Mouse (Mus musculus) forebrain, embryonic 12.5 days (tissue): ENCODE measurements around the gene Mrps5. TPM values are rescaled to one million over a fixed set of nuclear protein-coding genes. Genes with fewer than 3 reads are reported as not detected.

ENCODE experiments used
- ATAC-seq: fragments of 200-750 bp; cut with Nextera tagmentation; 2 replicates; pipeline ENCODE4 v1.8.0; 2017; ENCODE audit warnings: moderate TSS enrichment; ENCODE audit not compliant: low FRiP score
- H3K27ac ChIP-seq: fragments of 300-500 bp; sonication (generic); 2 replicates; pipeline ENCODE4 v1.5.1; 2016; ENCODE audit warnings: mild to moderate bottlenecking
- H3K27me3 ChIP-seq: fragments of 300-500 bp; sonication (generic); 2 replicates; pipeline ENCODE4 v1.6.1; 2016; ENCODE audit warnings: mild to moderate bottlenecking
- H3K36me3 ChIP-seq: fragments of 300-500 bp; sonication (generic); replicated peaks from 2 replicates; pipeline ENCODE4 v1.6.1; 2016; ENCODE audit warnings: mild to moderate bottlenecking
- H3K4me1 ChIP-seq: fragments of 300-500 bp; sonication (generic); 2 replicates; pipeline ENCODE4 v1.6.1; 2016
- H3K4me2 ChIP-seq: fragments of 300-500 bp; sonication (generic); 2 replicates; pipeline ENCODE4 v1.6.1; 2016; ENCODE audit warnings: mild to moderate bottlenecking, moderate library complexity
- H3K4me3 ChIP-seq: fragments of 300-500 bp; sonication (generic); replicated peaks from 2 replicates; pipeline ENCODE4 v1.5.1; 2016; ENCODE audit warnings: mild to moderate bottlenecking
- H3K9ac ChIP-seq: fragments of 300-500 bp; sonication (generic); 2 replicates; pipeline ENCODE4 v1.6.1; 2016; ENCODE audit warnings: mild to moderate bottlenecking
- H3K9me3 ChIP-seq: fragments of 300-500 bp; sonication (generic); 2 replicates; pipeline ENCODE4 v1.6.1; 2016
- WGBS: fragments of 180-500 bp; shearing (Covaris S2); methylation state at CpG from one replicate; pipeline ENCODE4 v1.1.7; 2016; 5-methylcytosine and 5-hydroxymethylcytosine counted together
- polyA plus RNA-seq: library from polyadenylated mRNA; unstranded; fragments of >200 nt; fragmentation: Nextera tagmentation; extraction: Ambion mirVana; gene quantifications from 2 replicates; pipeline ENCODE4 v1.2.1, GENCODE M21; 2016

Gene Mrps5
- polyA plus RNA-seq, 1 experiment from 2014 or later, result 175 TPM

GRCm38 (mm10) chr2:127624786-127625185 is 37.8 kb downstream of the Mrps5 start:
- Histone ChIP-seq H3K9me3 (no peaks in the 10 kb centered on the region), H3K4me1 (no peaks in the 10 kb centered on the region), H3K4me2 (no peak overlapping the region), H3K9ac (no peak overlapping the region), H3K27me3 (no peaks in the 10 kb centered on the region), H3K36me3 (no peaks in the 10 kb centered on the region), H3K27ac (no peak overlapping the region), H3K4me3 (no peak overlapping the region)
- ATAC-seq, result no peak
- 89% methylated on average over 2 of the region's 2 CpGs for WGBS

DNA sequence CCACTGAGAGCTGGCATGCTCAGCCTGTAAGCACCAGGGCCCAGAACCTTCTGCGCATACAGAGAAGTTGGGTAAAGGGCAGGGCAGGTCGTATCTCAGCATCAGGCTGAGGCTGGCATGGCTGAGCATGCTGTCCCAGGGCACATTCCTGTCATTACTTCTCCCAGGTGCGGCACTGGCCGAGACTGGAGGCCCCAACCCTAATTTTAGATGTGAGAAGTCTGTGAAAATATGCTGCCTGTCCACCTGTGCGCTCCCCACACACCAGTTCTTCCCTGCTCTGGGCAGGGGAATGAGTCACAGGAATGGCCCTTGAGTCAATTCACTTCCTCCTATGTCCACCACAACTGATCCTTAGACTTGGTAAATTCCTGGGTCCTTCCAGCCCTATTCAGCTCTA is 38.6 kb downstream of the Mrps5 start:
- Histone ChIP-seq H3K4me3 (no peak overlapping the region), H3K36me3 (no peaks in the 10 kb centered on the region), H3K27ac (no peak overlapping the region), H3K9ac (no peak overlapping the region), H3K9me3 (no peaks in the 10 kb centered on the region), H3K4me2 (no peak overlapping the region), H3K4me1 (no peaks in the 10 kb centered on the region), H3K27me3 (no peaks in the 10 kb centered on the region)
- no peak for ATAC-seq
- WGBS, result 85% methylated on average over 5 of the region's 5 CpGs

DNA sequence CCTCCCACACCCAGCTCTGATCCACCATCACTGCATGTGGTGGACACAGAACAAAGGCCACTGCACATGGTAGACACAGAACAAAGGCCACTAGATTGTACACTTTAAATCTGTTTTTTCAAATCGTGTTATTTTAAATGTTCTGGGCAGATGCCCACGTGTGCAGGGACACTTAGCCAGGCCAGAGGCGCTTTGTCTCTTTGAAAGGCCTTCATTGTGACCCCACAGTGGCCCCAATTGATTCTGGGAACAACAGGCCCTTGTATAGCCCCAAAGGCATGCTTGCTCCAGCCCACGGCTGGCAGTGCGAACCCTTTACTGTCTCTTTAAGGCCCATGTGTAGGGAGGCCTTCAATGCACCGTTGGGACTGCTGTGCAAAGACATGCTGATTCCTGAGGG is 40.3 kb downstream of the Mrps5 start:
- Histone ChIP-seq H3K4me2 (no peak overlapping the region), H3K4me3 (no peak overlapping the region), H3K27me3 (no peaks in the 10 kb centered on the region), H3K36me3 (no peaks in the 10 kb centered on the region), H3K9me3 (no peaks in the 10 kb centered on the region), H3K27ac (no peak overlapping the region), H3K9ac (no peak overlapping the region), H3K4me1 (no peaks in the 10 kb centered on the region)
- WGBS, result 42% methylated on average over 6 of the region's 6 CpGs
- ATAC-seq, result no peak

DNA sequence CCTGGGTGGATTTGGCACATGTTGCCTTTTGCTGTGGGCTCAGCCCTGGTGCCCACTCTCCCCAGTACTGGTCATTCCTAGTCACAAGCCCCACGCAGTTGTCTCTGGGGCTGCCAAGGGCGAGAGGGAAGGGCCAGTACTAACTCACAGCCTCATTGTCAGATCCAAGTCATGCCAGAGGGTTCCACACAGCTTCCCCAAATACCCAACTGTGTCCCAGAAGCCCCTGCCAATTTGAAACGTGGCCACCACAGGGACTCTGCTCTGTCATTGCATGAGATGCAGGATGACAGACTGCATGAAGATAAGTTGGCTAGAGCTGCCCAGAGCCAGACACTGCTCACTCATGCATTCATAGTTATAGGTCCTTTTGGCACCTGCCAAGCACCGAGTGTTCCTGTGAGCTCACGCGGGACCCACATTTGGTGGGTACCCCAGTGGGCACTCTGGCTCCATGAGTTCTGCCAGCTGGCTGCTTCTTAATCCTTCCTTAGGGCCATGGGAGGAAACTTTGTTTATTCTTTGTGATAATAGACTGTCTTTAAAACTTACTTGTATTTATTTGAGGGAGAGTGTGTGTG is 41.1 kb downstream of the Mrps5 start:
- WGBS, result 83% methylated on average over 6 of the region's 6 CpGs
- no peak for ATAC-seq

DNA sequence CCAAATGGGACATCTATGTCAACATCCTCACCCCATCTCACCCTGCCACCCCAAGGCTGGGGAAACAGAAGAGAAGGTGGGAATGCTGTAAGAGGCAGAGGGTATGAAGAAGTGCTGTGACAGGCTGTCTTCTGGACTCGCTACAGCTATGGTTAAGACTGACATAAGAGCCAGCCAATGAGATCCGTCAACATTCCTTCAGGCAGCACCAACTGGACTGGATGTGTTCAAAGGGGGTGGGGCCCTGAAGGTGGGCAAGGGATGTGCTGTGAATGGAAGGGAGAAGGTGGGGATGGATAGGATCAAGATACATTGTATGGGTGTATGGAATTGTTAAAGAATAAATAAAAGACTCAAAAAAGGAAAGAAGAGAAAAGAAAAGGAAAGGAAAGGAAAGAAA is 45.6 kb downstream of the Mrps5 start:
- H3K36me3 ChIP-seq, result no peaks in the 10 kb centered on the region
- WGBS, result 77% methylated on average over 2 of the region's 2 CpGs
- no peak overlapping the region for H3K9ac ChIP-seq
- no peak overlapping the region for H3K4me3 ChIP-seq
- H3K27ac ChIP-seq, result no peak overlapping the region
- no peaks in the 10 kb centered on the region for H3K27me3 ChIP-seq
- no peak overlapping the region for H3K4me2 ChIP-seq
- no peaks in the 10 kb centered on the region for H3K9me3 ChIP-seq
- no peaks in the 10 kb centered on the region for H3K4me1 ChIP-seq
- no peak for ATAC-seq

More for the DNA sequence above, 41.1 kb downstream of the Mrps5 start:
- H3K4me2 ChIP-seq, result no peak overlapping the region
- H3K36me3 ChIP-seq, result no peaks in the 10 kb centered on the region
- no peak overlapping the region for H3K9ac ChIP-seq
- H3K4me3 ChIP-seq, result no peak overlapping the region
- no peaks in the 10 kb centered on the region for H3K9me3 ChIP-seq
- H3K27me3 ChIP-seq, result no peaks in the 10 kb centered on the region
- no peak overlapping the region for H3K27ac ChIP-seq
- H3K4me1 ChIP-seq, result no peaks in the 10 kb centered on the region

GRCm38 (mm10) chr2:127635581-127635980 is 48.6 kb downstream of the Mrps5 start:
- no peak overlapping the region for H3K4me3 ChIP-seq
- ATAC-seq, result no peak
- H3K27me3 ChIP-seq, result no peaks in the 10 kb centered on the region
- no peaks in the 10 kb centered on the region for H3K36me3 ChIP-seq
- H3K4me1 ChIP-seq, result no peaks in the 10 kb centered on the region
- H3K27ac ChIP-seq, result no peak overlapping the region
- no peak overlapping the region for H3K4me2 ChIP-seq
- WGBS, result 76% methylated on average over 6 of the region's 6 CpGs
- no peaks in the 10 kb centered on the region for H3K9me3 ChIP-seq
- no peak overlapping the region for H3K9ac ChIP-seq

DNA sequence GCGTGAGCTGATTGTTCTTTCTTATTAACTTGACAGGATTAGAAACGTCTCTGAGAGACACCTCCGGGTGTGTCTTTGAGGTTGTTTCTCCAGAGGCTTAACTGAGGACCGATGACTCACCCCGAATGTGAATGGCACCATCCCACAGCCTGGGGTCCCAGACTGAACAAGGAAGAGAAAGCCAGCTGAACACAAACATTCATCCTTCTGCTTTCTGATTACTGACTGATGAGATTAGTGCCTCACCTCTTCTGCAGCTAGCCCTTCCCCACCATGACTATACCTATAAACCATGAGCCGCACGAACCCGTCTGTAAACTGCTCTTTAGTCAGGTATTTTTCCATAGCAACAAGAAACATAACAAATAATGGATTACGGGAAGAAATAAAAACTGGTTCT is 52.0 kb downstream of the Mrps5 start:
- Histone ChIP-seq H3K36me3 (no peaks in the 10 kb centered on the region), H3K27me3 (no peaks in the 10 kb centered on the region), H3K27ac (no peak overlapping the region), H3K4me3 (no peak overlapping the region), H3K9me3 (no peaks in the 10 kb centered on the region), H3K4me1 (no peaks in the 10 kb centered on the region; the same call in 1 of the 2 replicates), H3K9ac (no peak overlapping the region), H3K4me2 (no peak overlapping the region)
- 61% methylated on average over 9 of the region's 9 CpGs for WGBS
- ATAC-seq, result no peak

GRCm38 (mm10) chr2:127643728-127644704 is 57.0 kb downstream of the Mrps5 start:
- no peak for ATAC-seq
- Histone ChIP-seq H3K4me1 (no peaks in the 10 kb centered on the region; the same call in 1 of the 2 replicates), H3K27ac (no peak overlapping the region), H3K36me3 (no peaks in the 10 kb centered on the region), H3K4me3 (no peak overlapping the region), H3K4me2 (no peak overlapping the region), H3K9ac (no peak overlapping the region), H3K27me3 (no peaks in the 10 kb centered on the region), H3K9me3 (no peaks in the 10 kb centered on the region)
- 74% methylated on average over 19 of the region's 19 CpGs for WGBS

DNA sequence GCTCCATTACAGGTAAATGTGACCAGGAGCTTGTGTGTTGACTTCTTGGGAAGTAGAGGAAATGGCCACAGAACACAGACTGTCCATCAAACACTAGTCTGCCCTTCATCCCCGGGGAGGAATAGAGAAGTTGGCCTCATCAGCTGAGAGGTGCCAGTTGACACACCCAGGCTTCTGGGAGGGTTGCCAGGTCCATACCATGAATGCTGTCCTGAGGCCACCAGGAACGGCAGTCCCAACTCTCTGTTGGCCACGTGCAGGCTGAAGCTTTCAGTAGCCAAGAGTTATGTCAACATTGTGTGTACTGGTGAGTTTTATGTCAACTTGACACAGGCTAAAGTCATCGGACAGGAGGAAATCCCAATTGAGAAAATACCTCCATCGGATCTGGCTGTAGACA is 59.9 kb downstream of the Mrps5 start:
- 84% methylated on average over 5 of the region's 5 CpGs for WGBS
- no peak overlapping the region for H3K9ac ChIP-seq
- H3K4me1 ChIP-seq, result no peaks in the 10 kb centered on the region; the same call in 1 of the 2 replicates
- H3K36me3 ChIP-seq, result no peaks in the 10 kb centered on the region
- ATAC-seq, result no peak
- no peak overlapping the region for H3K4me3 ChIP-seq
- no peak overlapping the region for H3K4me2 ChIP-seq
- no peaks in the 10 kb centered on the region for H3K9me3 ChIP-seq
- 0 out of 2 replicates have a peak, but pooled peaks cover 5% of the 10 kb centered on the region for H3K27me3 ChIP-seq
- H3K27ac ChIP-seq, result no peak overlapping the region

- no peak overlapping the region for H3K9ac ChIP-seq
- 87% methylated on average over 6 of the region's 6 CpGs for WGBS
- no peaks in the 10 kb centered on the region; the same call in 1 of the 2 replicates for H3K4me1 ChIP-seq
- no peak overlapping the region for H3K4me3 ChIP-seq
- no peak overlapping the region for H3K27ac ChIP-seq
- no peaks in the 10 kb centered on the region for H3K36me3 ChIP-seq
- no peaks in the 10 kb centered on the region for H3K9me3 ChIP-seq
- H3K4me2 ChIP-seq, result no peak overlapping the region
- H3K27me3 ChIP-seq, result peaks cover 18% of the 10 kb centered on the region
- no peak for ATAC-seq
Measured at GRCm38 (mm10) chr2:127648145-127648544, 61.1 kb downstream of the Mrps5 start.

DNA sequence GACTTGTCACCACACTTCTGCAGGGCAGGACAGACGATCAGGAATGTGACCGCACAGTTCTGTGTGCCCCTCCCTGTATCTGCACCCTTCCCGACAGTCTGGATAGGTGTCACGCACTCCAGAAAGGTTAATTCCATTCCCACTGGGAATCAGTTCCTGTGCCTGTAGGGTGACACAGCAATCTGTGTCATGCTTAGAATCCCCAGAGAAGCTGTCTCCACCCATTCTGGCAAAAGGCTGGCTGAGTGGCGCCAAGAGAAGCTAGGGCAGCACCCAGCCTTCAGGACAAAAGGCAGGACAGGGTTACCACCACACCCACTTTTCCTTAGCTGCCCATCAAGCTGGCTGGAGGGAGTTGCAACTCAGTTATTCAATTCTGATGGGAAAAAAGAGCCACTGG is 62.9 kb downstream of the Mrps5 start:
- Histone ChIP-seq H3K27me3 (peaks cover 36% of the 10 kb centered on the region), H3K4me3 (no peak overlapping the region), H3K4me2 (no peak overlapping the region), H3K27ac (no peak overlapping the region), H3K9me3 (no peaks in the 10 kb centered on the region), H3K4me1 (no peaks in the 10 kb centered on the region), H3K36me3 (no peaks in the 10 kb centered on the region), H3K9ac (no peak overlapping the region)
- 73% methylated on average over 5 of the region's 5 CpGs for WGBS
- ATAC-seq, result no peak

DNA sequence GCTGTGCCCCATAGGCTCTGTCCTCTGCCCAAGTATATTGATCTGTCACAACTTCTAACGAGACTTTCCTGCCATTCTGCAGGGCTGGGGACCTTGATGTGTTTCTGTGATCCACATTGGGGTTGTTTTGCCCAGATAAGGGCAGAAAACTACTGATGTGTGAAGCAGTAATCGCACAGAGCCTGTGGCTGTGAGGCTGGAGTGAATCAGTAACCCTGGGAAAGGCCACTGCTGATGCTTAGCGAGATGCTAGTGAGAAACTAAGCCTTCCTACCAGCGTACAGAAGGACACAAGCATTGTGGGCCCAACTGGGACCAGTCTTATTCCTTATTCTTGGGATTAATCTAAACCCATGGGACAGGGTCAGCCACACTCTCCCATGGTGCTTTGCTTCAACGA is 64.6 kb downstream of the Mrps5 start:
- H3K27me3 ChIP-seq, result peaks cover 53% of the 10 kb centered on the region
- no peak overlapping the region for H3K4me2 ChIP-seq
- H3K36me3 ChIP-seq, result no peaks in the 10 kb centered on the region
- no peaks in the 10 kb centered on the region for H3K9me3 ChIP-seq
- peaks cover 12% of the 10 kb centered on the region for H3K4me1 ChIP-seq
- no peak for ATAC-seq
- H3K27ac ChIP-seq, result no peak overlapping the region
- WGBS, result 74% methylated on average over 5 of the region's 5 CpGs
- no peak overlapping the region for H3K4me3 ChIP-seq
- no peak overlapping the region for H3K9ac ChIP-seq

- Histone ChIP-seq H3K4me1 (peaks cover 12% of the 10 kb centered on the region), H3K9me3 (no peaks in the 10 kb centered on the region), H3K4me3 (no peak overlapping the region), H3K4me2 (no peak overlapping the region), H3K36me3 (no peaks in the 10 kb centered on the region), H3K9ac (no peak overlapping the region), H3K27me3 (peaks cover 60% of the 10 kb centered on the region), H3K27ac (no peak overlapping the region)
- ATAC-seq, result no peak
Measured at GRCm38 (mm10) chr2:127652335-127652734, 65.3 kb downstream of the Mrps5 start.
